Mouse (Mus musculus): ENCODE results near the gene Ddx21. TPM values are rescaled to one million over a fixed set of nuclear protein-coding genes. Genes with fewer than 3 reads are reported as not detected.

The Ddx21 gene
- total RNA-seq, 2 experiments from 2014 or later: 24.3 to 26.0 TPM

DNA sequence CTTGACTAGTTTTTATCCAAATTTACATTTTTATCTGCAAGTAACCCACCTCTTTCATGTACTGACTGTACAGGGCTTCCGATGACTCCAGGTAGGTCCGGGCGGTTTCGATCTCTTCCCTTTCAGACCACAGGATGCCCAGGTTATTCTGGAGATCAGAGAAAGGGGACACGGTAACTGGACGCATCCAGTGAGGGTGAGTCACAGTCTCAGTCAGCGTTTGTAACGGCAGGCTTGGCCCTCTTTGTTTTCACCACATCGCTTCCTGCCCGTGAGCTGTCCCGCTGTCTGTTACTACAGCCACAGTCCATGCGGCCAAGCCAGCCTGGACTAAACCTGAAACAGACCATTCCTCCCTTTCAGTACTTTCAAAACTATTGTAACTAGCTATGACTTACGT lies 27.1 kb downstream of the Ddx21 start:
- DNase-seq (ENCODE audit: low spot score in 2 of 2): no peak

DNA sequence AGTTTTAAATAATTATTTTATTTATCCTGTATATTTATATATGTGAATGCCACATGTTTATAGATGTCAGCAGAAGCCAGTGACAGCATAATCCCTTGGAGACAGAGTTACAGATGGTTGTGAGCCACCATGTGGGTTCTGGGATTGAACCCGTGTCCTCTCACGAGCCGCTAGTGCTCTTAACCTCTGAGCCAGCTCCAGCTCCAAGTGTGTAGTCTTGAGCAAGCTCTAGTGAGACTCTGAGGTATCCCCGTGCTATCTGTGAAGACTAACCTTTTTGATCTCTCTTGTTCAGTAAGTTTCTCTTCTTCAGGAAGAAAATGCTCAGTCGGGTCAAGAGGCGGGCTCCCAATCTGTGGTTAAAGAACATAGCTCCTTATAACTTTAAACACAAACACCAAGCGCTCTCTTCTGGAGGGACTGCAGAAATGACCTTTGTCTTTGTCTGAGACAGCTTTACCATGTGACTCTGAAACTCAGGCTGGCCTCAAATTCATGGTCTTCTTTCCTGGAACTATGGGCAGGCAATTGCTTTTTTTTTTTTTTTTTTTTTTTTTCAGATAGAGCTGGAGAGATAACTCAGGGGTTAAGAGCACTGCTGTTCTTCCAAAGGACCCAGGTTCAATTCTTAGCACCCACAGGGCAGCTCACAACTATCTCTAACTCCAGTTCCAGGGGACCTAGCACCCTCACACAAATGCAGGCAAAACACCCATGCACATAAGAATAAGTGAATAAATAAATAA lies 31.8 kb downstream of the Ddx21 start:
- DNase-seq (ENCODE audit: low spot score in 2 of 2): no peak

DNA sequence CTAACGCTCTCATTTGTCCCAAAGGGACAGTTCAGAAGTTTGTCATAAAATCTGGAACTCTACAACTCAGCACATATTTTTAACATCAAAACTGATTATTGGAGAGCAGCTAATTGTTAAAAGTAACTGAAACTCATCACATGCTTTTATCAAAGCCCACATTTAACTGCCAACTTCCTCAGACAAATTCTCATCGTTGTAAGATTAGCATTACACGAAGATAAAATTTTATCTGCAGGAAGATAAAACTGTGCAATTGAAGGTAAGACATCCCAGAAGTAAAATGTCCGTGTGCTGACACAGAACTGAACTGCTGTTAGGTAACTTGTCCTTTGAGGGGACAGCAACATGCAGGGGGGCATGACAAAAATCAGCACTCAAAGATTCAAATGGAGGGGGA lies 33.2 kb downstream of the Ddx21 start:
- no peak for DNase-seq (ENCODE audit: low spot score in 2 of 2)

DNA sequence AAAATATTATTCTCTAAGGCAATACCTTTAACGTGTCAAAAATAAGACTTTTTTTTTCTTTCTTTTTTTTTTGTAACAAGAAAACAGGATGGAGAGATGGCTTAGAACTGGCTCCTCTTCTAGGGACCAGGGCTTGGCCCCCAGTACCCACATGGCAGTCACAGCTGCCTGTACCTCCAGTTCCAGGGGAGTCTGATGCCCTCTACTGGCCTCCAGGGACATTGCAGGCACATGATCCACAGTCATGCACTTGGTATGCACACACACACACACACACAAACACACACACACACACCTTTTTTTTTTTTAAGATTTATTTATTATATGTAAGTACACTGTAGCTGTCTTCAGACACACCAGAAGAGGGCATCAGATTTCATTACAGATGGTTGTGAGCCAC lies 44.3 kb downstream of the Ddx21 start:
- no peak for DNase-seq (ENCODE audit: low spot score in 2 of 2)

DNA sequence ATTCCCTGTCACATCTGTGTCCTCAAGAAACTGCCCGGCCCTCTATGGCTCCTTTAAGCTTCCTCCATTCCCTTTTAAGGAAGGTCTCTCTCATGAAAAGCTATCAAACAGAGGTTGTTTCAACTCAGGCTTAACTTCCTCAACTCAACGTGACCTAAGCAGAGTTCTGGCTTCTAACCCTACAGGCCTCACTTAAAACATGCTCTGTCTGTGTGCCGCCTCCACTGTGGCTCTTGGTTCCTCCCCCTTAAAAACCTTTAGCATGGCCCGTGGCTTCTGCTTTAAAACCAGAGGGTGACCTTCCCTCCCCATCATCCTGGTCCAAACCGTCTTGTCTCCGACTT lies 45.6 kb downstream of the Ddx21 start:
- no peak for DNase-seq (ENCODE audit: low spot score in 2 of 2)

DNA sequence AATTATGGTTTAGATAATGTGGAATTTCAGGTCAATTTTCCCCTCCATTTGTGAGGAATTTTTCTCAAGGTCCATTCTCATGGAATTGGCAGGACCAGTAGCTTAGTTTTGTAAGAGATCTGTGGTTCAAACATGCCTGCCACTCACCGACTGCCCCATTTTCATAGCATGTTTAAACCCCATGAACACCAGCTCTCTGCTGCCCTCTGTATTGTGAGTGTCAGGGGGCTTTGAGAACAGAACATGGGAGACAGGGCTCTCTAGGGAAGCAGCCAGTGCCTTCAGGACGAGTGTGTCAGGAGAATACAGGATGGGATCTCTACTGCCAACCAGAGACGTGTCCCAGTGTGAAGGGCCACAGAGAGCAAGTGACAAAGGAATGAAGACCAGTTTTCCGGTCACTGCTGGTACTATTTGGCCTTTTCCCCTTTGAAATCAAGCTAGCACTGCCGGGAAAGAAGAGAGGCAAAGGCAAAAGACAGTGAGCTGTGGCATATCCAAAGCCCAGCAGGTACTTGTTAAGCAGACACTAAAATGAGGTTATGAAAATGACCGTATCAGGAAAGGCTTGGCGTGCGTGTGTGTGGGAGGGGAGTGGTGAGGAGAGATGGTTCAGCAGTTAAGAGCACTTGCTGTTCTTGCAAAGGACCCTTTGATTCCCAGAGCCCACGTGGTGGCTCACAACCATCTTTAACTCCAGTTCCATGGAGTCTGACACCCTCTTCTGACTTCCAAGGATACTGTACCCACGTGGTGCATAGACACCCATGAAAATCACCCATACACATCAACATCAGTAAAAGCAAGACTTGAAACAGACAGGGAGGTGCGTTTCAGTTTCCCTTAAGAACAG lies 46.1 kb downstream of the Ddx21 start:
- no peak for DNase-seq (ENCODE audit: low spot score in 2 of 2)

DNA sequence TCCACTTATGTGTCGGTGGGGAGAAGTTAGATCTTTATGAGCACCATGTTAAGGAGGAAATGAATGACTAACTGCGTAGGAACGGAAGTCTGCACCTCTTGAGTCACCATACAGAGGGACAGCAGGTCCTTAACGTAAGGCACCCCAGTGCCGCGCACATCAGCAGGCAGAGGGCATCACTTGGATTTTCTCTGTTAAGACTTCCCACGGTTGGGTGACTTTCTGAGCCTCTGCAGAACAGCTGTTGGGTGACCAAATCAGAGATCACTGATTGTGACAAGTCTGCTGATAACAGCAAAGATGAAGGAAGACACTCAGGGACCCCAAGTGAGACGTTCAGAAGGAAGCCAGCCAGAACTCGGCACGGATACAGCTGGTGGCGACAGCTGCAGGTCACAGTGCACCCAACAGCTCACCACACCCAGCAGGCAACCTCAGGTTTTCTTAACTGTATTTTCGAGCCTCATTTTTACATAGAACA lies 48.4 kb downstream of the Ddx21 start:
- DNase-seq (ENCODE audit: low spot score in 2 of 2): no peak

DNA sequence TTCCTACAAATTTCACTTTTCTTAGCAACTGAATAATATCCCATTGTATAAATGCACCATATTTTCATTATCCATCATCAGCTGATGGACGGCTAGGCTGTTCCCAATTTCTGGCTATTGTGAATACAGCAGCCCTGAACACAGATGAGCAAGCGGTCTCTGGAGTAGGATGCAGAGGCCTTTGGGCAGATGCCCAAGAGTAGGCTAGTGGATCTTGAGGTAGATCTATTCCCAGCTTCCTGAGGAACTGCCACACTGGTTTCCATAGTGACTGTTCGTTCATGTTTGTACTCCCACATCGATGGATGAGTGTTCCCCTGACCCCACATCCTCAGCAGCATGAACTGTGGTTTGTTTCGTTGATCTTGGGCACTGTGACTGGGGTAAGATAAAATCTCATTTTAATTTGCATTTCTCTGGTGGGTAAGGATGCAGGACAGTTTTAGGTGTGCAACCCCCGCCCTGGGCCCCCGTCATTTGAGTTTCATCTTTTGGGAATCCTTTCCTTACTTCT lies 51.2 kb downstream of the Ddx21 start:
- DNase-seq (ENCODE audit: low spot score in 2 of 2): no peak

DNA sequence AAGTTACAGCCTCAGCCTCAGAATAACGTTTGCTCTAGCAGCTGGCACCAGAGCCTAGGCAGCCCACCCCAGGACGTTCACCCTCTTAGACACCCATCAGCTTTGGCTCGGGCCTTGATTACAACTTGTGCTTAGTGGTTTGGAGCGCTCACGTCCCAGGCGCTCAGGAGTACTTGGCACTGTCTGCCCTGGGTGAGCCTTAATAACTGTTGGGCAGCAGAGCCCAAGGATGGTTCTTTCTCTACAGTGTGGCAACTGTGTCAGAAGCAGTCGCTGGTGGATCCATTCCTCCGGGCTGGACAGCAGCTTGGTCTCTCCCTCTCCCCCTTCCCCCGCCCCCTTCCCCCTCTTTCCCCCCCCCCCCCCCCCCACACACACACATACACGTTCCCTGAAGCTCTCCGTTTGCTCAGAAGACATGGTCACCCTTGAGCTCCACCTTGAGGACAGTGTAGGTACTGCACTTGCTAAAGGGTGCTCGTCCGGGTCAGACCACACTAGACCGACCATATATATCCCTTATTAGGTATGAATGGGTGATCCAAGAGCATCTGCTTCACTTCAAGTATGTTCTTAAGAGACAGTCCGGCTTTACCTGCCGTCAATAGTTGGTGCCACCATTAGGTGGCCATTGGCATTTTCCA lies 52.4 kb downstream of the Ddx21 start:
- peak; percentile 50 to 60 for DNase-seq (ENCODE audit: low spot score in 2 of 2)

DNA sequence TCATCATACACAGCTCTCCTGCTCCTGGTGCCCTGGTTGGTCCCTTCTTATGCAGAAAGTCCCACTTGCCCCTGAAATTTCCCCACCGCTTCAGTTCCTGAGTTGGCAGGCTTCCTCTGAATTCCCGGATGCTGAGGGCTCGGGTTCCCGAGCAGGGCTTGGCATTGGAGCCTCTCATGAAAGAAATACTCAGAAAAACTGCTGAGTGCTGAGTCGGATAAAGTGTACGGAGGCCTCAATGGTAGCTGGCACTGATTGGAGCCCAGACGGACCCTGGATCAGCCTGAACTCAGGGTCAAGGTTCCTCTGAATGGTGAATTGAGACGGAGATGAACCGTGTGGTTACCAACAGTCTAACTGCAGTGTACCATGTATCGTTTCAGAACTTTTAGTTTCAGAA lies 55.6 kb downstream of the Ddx21 start:
- DNase-seq (ENCODE audit: low spot score in 2 of 2): no peak

DNA sequence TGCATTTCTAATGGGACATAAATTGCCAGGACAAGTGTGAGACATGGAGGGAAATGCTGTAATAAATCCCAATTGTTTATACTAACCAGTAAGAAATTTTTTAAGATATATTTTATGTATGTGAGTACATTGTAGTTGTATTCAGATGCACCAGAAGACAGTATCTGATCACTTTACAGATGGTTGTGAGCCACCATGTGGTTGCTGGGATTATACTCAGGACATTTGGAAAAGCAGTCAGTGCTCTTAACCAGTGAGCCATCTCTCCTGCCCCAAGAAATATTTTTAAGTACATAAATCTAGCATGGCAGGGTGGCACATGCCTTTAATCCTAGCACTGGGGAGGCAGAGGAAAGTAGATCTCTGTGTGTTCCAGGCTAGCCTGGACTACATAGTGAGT lies 56.3 kb downstream of the Ddx21 start:
- DNase-seq (ENCODE audit: low spot score in 2 of 2): no peak

DNA sequence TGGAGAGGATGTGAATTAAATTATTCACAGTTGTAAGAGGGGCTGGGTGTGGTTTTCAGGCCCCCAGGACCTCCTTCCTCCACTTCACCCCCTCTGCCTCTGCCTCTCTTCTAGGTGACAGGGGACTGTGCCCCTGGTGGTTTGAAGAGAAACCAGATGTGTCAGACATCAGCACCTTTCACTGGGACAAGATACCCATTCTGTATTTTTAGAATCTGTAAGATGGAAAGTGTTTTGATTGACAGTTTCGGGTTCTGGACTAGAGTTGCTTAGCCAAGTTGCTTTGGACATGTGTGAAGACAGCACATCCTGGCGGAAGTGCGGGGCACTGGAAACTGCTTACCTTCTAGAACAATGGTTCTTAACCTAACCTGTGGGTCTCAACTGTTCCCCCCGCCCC lies 57.8 kb downstream of the Ddx21 start:
- DNase-seq (ENCODE audit: low spot score in 2 of 2): no peak

DNA sequence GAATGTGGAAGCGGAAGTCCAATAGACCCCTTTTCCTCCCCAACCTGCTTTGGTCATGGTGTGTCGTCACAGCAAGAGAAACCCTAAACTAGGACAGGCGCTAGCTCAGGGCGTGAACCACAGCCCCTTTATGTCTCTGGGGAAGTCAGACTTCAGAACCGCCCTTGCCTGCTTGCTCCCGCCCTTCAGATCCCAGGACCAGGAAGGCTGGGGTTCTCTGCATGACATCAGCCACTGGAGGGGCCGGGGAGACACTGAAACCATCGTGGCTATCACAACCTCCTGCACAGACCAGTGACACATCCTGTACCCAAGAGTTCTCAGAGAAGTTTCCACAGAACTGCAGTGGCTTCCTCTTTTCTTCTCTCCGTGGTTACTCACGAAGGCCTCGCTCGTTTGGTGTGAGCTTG lies 58.7 kb downstream of the Ddx21 start:
- no peak for DNase-seq (ENCODE audit: low spot score in 2 of 2)

DNA sequence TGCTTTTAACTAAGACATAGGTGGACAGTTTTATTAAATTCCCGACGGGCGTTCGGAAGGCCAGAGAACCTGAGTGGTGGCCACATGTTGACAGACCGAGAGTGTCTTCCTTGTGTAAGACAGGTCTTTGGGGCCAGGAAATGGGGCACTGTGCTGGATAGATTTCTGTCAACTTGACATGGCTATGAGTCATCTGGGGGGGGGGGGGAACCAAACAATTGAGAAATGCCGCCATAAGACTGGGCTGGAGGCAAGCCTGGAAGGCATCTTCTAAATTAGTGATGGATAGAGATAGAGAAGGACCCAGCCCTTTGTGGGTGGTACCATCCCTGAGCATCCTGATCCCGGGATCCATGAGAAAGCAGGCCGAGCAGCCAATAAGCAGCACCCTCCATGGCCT lies 59.2 kb downstream of the Ddx21 start:
- DNase-seq (ENCODE audit: low spot score in 2 of 2): no peak

DNA sequence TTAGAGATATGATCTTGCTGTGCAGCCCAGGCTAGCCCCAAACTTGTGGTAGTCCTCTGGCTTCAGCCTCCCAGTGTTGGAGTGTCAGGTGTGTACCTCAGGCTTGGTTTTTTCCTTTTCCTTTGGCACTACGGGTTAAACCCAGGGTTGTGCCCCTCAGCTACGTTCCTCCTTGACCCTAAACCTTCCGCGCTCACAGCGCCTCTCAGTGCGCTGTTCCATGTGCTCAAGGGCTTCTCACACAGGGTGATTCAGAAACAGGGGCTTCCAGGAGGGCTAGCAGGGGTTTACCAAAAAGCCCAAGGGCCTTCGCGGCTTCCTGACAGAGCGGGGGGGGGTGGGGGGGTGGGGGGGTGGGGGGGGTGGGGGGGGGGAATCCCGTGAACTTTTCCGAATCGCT lies 59.6 kb downstream of the Ddx21 start:
- no peak for DNase-seq (ENCODE audit: low spot score in 2 of 2)

DNA sequence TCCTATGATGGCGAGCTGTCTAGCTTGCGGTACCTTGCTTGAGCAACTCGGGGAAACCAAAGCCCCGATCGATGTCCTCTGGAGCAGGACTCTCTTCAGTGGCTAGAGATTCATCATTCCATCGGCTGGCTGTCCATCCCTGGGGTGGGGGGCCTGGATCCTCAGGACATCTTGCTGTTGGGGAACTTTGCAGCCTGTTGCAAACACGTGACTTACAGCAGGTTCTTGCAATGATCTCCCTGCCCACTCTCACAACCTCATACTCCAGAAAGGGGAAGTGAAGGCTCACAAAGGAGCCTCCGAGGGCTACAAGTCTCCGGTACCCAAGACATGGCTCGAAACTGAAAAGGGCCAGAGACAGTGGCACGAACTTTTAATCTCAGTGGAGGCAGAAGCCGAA lies 60.6 kb downstream of the Ddx21 start:
- no peak for DNase-seq (ENCODE audit: low spot score in 2 of 2)

DNA sequence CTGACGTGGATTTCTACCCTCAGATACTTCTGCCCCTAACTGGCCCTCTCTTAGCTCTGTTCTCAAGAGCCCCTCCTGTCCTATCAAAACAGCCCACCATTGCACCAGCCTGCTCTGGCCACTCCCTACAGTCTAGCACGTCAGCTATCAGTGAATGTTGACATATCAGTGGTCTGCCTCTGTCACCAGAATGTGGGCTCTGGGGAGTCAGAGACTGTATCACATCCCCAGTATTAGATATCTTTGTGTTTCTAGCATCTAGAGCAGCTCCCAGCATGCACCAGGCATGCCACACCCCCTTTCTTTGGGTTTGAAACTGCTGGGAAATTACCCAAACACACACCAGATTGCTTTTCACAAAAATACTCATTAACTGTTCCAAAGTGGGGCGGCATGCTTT lies 61.3 kb downstream of the Ddx21 start:
- no peak for DNase-seq (ENCODE audit: low spot score in 2 of 2)

DNA sequence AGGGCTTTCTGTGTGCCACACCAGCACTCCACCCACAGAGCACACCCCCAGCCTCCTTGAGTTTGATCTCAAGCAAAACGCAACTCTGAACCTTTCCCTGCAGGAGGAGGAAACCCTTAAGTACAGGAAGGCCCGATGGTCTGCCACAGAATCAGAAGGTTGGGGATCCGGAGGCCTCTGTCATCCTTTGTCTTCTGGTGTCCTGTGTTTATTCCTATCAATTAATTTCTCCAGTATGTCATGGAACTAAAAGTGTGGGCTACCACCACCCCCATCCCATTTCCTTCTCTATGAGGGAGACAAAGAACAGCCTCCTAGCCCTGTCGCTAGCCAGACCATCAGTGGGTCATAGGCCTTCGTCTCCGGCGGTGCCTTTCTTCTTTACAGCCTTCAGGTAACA lies 67.6 kb downstream of the Ddx21 start:
- no peak for DNase-seq (ENCODE audit: low spot score in 2 of 2)

DNA sequence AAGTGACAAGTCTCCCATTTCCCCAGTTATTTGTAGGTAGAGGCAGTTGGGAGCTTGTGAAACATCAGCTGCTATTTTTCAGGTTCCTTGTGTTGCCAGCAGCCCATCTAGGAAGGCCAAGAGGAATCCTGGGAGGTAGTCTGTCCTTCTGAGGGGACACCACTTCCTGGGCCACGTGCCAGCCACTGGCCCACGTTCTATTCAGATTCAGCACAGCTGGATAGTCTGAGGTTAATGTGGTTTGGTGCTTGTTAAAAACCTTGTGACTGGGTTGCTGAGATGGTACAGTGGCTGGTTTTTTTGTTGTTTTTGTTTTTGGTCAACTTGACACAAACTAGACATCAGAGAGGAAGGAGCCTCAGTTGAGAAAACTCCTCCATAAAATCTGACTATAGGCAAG lies 69.2 kb downstream of the Ddx21 start:
- no peak for DNase-seq (ENCODE audit: low spot score in 2 of 2)

All from layer of hippocampus, postnatal 14 days (tissue).